10 mouse cellular contexts compared by ENCODE assay signal in genomic region chr12:17709451-17709850, GRCm38 (mm10). TPM values are rescaled to one million over a fixed set of nuclear protein-coding genes. Genes with fewer than 3 reads are reported as not detected.
DNase-seq lines count a peak whose midpoint lies in the region; ATAC-seq and TF ChIP-seq lines count a peak whose summit lies in the region.
"Had no signal": no experiment of that assay in that cellular context is flagged by ENCODE, and none has a peak within 500 bp of the region (broad histone marks: within the 10 kb centered on the region; RNA-seq: fewer than 3 reads in every experiment).

No protein-coding gene starts in this region.

- H3K36me3 ChIP-seq in intestine, embryonic 14.5 days (ENCODE audit: control insufficient read depth, insufficient read depth, low read length) = no peaks in the 10 kb centered on the region
- no peaks in the 10 kb centered on the region for H3K36me3 ChIP-seq in midbrain, embryonic 14.5 days (ENCODE audit: control insufficient read depth, insufficient read depth, low read length)

- H3K4me2 ChIP-seq in intestine, embryonic 14.5 days (ENCODE audit: low read length) = no peak overlapping the region
- no peak overlapping the region for H3K4me2 ChIP-seq in midbrain, embryonic 14.5 days (ENCODE audit: low read length)

- no peak overlapping the region for H3K9ac ChIP-seq in intestine, embryonic 14.5 days (ENCODE audit: low read length)
- no peak overlapping the region for H3K9ac ChIP-seq in midbrain, embryonic 14.5 days (replicated peaks; ENCODE audit: low read length)

- peaks cover 28% of the 10 kb centered on the region for H3K4me1 ChIP-seq in cerebellum, adult 2 months (ENCODE audit: control insufficient read depth, insufficient read depth, low read length)
- H3K4me1 ChIP-seq in intestine, embryonic 14.5 days (replicated peaks; ENCODE audit: control insufficient read depth, insufficient read depth, low read length) = peaks cover 20% of the 10 kb centered on the region
- peaks cover 12% of the 10 kb centered on the region for H3K4me1 ChIP-seq in midbrain, embryonic 14.5 days (ENCODE audit: control insufficient read depth, insufficient read depth, low read length)

- 0 out of 2 replicates have a peak, but pooled peaks have one; percentile 9 for TF ChIP-seq CTCF in cerebellum, adult 2 months (IDR thresholded peaks at IDR 0.05; ENCODE audit: borderline replicate concordance, insufficient read depth, low read depth, low read length)

- DNase-seq in cerebellum, adult 2 months = no peak
- no peak for DNase-seq in cerebellum, adult 9-11 months
- DNase-seq in intestine, embryonic 14.5 days (ENCODE audit: low spot score) = no peak
- peak; percentile 53 for DNase-seq in midbrain, embryonic 14.5 days
- no peak for DNase-seq in spleen, adult 12 weeks (ENCODE audit: low spot score)
- no peak for DNase-seq in MN1 (ENCODE audit: low spot score)
- no peak for DNase-seq in layer of hippocampus, postnatal 14 days (ENCODE audit: low spot score in 2 of 2)

- peak; percentile 12 for ATAC-seq in activated CD4-positive, CD25-positive, alpha-beta regulatory T cell, adult 4 months
- peak; percentile 45; the same call in 1 of the 2 replicates for ATAC-seq in intestine, embryonic 14.5 days (replicated peaks; ENCODE audit: low FRiP score, low TSS enrichment, low read depth)
- peak; percentile 67; the same call in 1 of the 2 replicates for ATAC-seq in midbrain, embryonic 14.5 days (ENCODE audit: low FRiP score, low TSS enrichment)

- H3K4me3 ChIP-seq in cerebellum, adult 2 months (replicated peaks; ENCODE audit: insufficient read depth, low read depth, low read length) = no peak overlapping the region
- H3K4me3 ChIP-seq in intestine, embryonic 14.5 days (ENCODE audit: low read depth, low read length) = no peak overlapping the region
- no peak overlapping the region for H3K4me3 ChIP-seq in midbrain, embryonic 14.5 days (replicated peaks; ENCODE audit: low read depth, low read length)
- H3K4me3 ChIP-seq: erythroblast, embryonic 14.5 days had no signal

- 70% methylated on average over 4 of the region's 4 CpGs for WGBS in cerebellum, adult 2 months
- WGBS in intestine, embryonic 14.5 days = 25% methylated on average over 4 of the region's 4 CpGs
- 8% methylated on average over 4 of the region's 4 CpGs for WGBS in midbrain, embryonic 14.5 days

- H3K9me3 ChIP-seq in intestine, embryonic 14.5 days (ENCODE audit: control insufficient read depth, low read length) = no peaks in the 10 kb centered on the region
- H3K9me3 ChIP-seq in midbrain, embryonic 14.5 days (ENCODE audit: control insufficient read depth, low read length) = no peaks in the 10 kb centered on the region
- H3K9me3 ChIP-seq: megakaryocyte, embryonic 14.5 days had no signal

- H3K27me3 ChIP-seq in cerebellum, adult 2 months (ENCODE audit: control insufficient read depth, insufficient read depth, low read length) = no peaks in the 10 kb centered on the region
- H3K27me3 ChIP-seq in intestine, embryonic 14.5 days (replicated peaks; ENCODE audit: control insufficient read depth, insufficient read depth, low read length) = no peaks in the 10 kb centered on the region
- H3K27me3 ChIP-seq in midbrain, embryonic 14.5 days (ENCODE audit: control insufficient read depth, insufficient read depth, low read length) = no peaks in the 10 kb centered on the region
- H3K27me3 ChIP-seq: megakaryocyte, embryonic 14.5 days had no signal

- H3K27ac ChIP-seq in cerebellum, adult 2 months (ENCODE audit: insufficient read depth, low read length) = no peak overlapping the region
- H3K27ac ChIP-seq in intestine, embryonic 14.5 days (ENCODE audit: low read depth) = no peak overlapping the region
- no peak overlapping the region for H3K27ac ChIP-seq in midbrain, embryonic 14.5 days (replicated peaks; ENCODE audit: low read depth, low read length)

- no peak for TF ChIP-seq POLR2A in cerebellum, adult 2 months (IDR thresholded peaks at IDR 0.05; ENCODE audit: borderline replicate concordance, insufficient read depth, low read length)

RNA-seq across cellular contexts. Expression of gene Hpcal1, which starts 18.8 kb away (rescaled TPM):
- 544 TPM in 2 replicates for polyA plus RNA-seq in cerebellum, adult 2 months (2012; rRNA removed)
- polyA plus RNA-seq in activated CD4-positive, CD25-positive, alpha-beta regulatory T cell, adult 4 months (2017; shearing (Covaris generic)) = 10 to 100 TPM; 59.7 to 63.6 TPM
- 42.9 and 48.6 TPM in 2 replicates for polyA plus RNA-seq in intestine, embryonic 14.5 days (2014; fragmentation: Nextera tagmentation; extraction: Ambion mirVana)
- 93.3 and 108 TPM in 2 replicates for polyA plus RNA-seq in midbrain, embryonic 14.5 days (2014; fragmentation: Nextera tagmentation; extraction: Ambion mirVana)
- total RNA-seq in layer of hippocampus, postnatal 14 days (2021) = 10 to 100 TPM; 41.1 to 45.4 TPM

Comparison
In these comparisons a context has a peak if more than half of its experiments do, and no peak if none do; other contexts are left out.
1. ATAC-seq: peak in every context shown above with its lines; median percentile 67 in midbrain, embryonic 14.5 days; 45 in intestine, embryonic 14.5 days; 12 in activated CD4-positive, CD25-positive, alpha-beta regulatory T cell, adult 4 months.